Mouse (Mus musculus) forebrain, embryonic 12.5 days (tissue): ENCODE data around the gene Cfap43. TPM values are rescaled to one million over a fixed set of nuclear protein-coding genes. Genes with fewer than 3 reads are reported as not detected.
A peak's percentile ranks its signal among the peaks of the same experiment; 100 is the strongest.

Source experiments
- ATAC-seq: fragments of 200-750 bp; cut with Nextera tagmentation; 2 replicates; pipeline ENCODE4 v1.8.0; 2017; ENCODE audit warnings: moderate TSS enrichment; ENCODE audit not compliant: low FRiP score
- H3K27ac ChIP-seq: fragments of 300-500 bp; sonication (generic); 2 replicates; pipeline ENCODE4 v1.5.1; 2016; ENCODE audit warnings: mild to moderate bottlenecking
- H3K27me3 ChIP-seq: fragments of 300-500 bp; sonication (generic); 2 replicates; pipeline ENCODE4 v1.6.1; 2016; ENCODE audit warnings: mild to moderate bottlenecking
- H3K36me3 ChIP-seq: fragments of 300-500 bp; sonication (generic); replicated peaks from 2 replicates; pipeline ENCODE4 v1.6.1; 2016; ENCODE audit warnings: mild to moderate bottlenecking
- H3K4me1 ChIP-seq: fragments of 300-500 bp; sonication (generic); 2 replicates; pipeline ENCODE4 v1.6.1; 2016
- H3K4me2 ChIP-seq: fragments of 300-500 bp; sonication (generic); 2 replicates; pipeline ENCODE4 v1.6.1; 2016; ENCODE audit warnings: mild to moderate bottlenecking, moderate library complexity
- H3K4me3 ChIP-seq: fragments of 300-500 bp; sonication (generic); replicated peaks from 2 replicates; pipeline ENCODE4 v1.5.1; 2016; ENCODE audit warnings: mild to moderate bottlenecking
- H3K9ac ChIP-seq: fragments of 300-500 bp; sonication (generic); 2 replicates; pipeline ENCODE4 v1.6.1; 2016; ENCODE audit warnings: mild to moderate bottlenecking
- H3K9me3 ChIP-seq: fragments of 300-500 bp; sonication (generic); 2 replicates; pipeline ENCODE4 v1.6.1; 2016
- WGBS: fragments of 180-500 bp; shearing (Covaris S2); methylation state at CpG from one replicate; pipeline ENCODE4 v1.1.7; 2016; 5-methylcytosine and 5-hydroxymethylcytosine counted together
- polyA plus RNA-seq: library from polyadenylated mRNA; unstranded; fragments of >200 nt; fragmentation: Nextera tagmentation; extraction: Ambion mirVana; gene quantifications from 2 replicates; pipeline ENCODE4 v1.2.1, GENCODE M21; 2016

Cfap43 gene
- polyA plus RNA-seq, 1 experiment from 2014 or later: 0.37 TPM

DNA sequence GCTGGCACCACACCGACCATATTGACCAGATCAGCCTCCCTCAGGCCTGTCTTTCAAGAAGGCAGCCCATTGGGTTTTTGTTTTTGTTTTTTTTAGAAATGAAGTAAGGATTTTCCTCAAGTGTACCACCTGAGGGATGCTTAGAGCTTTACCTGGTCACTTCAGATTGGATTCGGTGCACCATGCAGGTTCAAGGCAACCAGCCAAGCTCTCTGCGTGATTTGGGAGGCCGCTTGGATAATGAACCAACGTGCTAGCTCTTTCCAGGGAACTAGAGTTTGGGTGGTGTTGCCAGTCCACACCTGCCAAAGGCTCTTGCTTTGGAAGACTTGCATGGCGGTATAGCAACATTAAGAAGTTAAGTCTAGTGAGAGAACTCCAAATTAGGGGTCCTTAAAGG is 26.0 kb downstream of the Cfap43 start:
- Histone ChIP-seq H3K27me3 (no peaks in the 10 kb centered on the region), H3K4me1 (no peaks in the 10 kb centered on the region), H3K36me3 (peaks cover 54% of the 10 kb centered on the region), H3K9me3 (no peaks in the 10 kb centered on the region), H3K4me3 (no peak overlapping the region), H3K4me2 (no peak overlapping the region), H3K27ac (no peak overlapping the region), H3K9ac (no peak overlapping the region)
- 95% methylated on average over 6 of the region's 6 CpGs for WGBS
- no peak for ATAC-seq

DNA sequence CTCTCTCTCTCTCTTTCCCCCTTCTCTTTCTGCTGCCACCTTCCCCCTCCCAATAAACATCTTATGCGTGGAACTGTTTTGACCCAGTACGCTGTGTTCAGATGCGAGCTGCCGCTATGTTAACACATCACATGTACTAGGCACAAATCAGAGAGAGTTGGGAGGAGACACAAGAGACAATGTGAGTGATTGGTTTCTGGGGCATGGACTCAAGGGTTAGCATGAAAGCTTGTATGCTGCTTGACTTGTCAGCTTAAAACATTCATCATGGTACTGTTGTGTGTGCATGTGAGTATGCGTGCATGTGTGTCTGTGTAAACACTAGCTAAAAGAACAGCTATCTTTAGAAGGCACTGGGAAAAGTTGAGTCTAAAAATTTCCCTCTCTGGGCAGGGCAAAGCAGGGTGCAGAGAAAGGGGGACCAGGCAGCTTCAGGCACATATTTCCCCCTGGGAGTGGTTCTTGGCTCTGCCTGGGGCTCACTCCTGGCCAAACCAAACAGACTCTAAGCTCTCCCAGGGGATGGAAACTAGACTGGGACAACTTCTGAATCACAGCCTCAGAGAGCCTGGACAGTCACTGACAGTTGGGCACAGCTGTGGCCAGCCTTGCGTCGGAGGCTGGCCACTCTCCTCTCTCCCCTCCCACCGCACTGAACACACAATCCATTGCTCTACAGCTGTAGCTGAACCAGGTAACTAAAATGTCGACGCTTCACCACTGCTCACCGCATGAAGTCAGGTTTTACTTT is 27.4 kb downstream of the Cfap43 start:
- H3K4me2 ChIP-seq: no peak overlapping the region
- no peaks in the 10 kb centered on the region for H3K4me1 ChIP-seq
- H3K27ac ChIP-seq: no peak overlapping the region
- peaks cover 40% of the 10 kb centered on the region for H3K36me3 ChIP-seq
- no peak overlapping the region for H3K9ac ChIP-seq
- 88% methylated on average over 11 of the region's 11 CpGs for WGBS
- H3K9me3 ChIP-seq: no peaks in the 10 kb centered on the region
- no peaks in the 10 kb centered on the region for H3K27me3 ChIP-seq
- no peak for ATAC-seq
- no peak overlapping the region for H3K4me3 ChIP-seq

DNA sequence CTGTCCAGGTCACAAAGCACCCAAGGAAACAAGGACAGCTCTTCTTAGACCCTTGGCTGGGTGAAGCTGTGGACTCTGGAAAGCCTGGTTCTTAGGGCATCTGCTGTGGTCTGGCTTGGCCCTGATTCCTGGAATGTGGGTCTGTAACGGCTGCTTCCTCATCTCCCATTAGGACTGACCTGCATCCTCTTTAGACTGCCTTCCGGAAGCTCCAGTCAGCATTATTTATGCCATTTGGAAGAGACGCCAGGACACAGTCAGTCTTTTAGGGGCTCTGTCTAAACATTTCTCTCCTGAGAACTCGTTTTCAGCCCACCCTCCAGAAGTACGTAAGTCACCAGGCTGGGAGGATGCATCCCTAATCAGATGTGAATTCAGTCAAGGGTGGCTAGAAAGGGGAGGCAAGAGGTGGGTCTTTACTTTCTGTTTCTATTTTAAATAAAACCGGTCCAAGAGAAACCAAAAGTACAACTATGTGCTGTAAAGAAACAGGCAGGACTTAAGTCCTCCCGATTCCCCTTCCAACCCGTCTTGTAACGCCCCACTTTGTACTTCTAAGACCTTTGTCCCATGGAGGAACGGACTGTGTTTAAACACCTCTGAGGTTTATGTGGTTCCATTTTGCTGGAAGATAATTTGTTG is 28.5 kb downstream of the Cfap43 start:
- Histone ChIP-seq H3K9ac (no peak overlapping the region), H3K27me3 (no peaks in the 10 kb centered on the region), H3K4me3 (no peak overlapping the region), H3K36me3 (peaks cover 29% of the 10 kb centered on the region), H3K4me1 (no peaks in the 10 kb centered on the region), H3K9me3 (no peaks in the 10 kb centered on the region), H3K27ac (no peak overlapping the region), H3K4me2 (no peak overlapping the region)
- 77% methylated on average over 10 of the region's 10 CpGs for WGBS
- no peak for ATAC-seq

DNA sequence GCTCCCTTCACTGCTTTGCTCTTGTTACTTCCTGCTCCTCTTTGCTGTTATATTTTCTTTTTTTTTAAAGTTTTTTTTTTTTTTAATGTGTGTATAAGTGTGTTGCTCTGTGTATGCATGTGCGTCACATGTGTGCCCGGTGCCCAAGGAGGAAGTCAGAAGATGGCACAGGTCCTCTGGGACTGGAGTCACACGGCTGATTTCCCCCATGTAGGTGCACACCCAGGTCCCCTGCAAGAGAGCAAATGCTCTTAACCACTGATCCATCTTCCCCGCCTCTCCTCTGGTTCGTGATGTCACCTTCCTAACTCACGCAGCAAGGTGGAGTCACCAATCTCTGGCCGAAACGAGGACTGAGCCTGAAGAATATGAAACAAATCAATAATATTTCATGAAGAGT is 31.1 kb downstream of the Cfap43 start:
- Histone ChIP-seq H3K9me3 (no peaks in the 10 kb centered on the region), H3K27ac (no peak overlapping the region), H3K9ac (no peak overlapping the region), H3K27me3 (no peaks in the 10 kb centered on the region), H3K4me2 (no peak overlapping the region), H3K36me3 (0 out of 2 replicates have a peak, but pooled peaks cover 6% of the 10 kb centered on the region), H3K4me3 (no peak overlapping the region), H3K4me1 (peaks cover 2% of the 10 kb centered on the region; the same call in 1 of the 2 replicates)
- WGBS: 94% methylated on average over 8 of the region's 8 CpGs
- no peak for ATAC-seq

DNA sequence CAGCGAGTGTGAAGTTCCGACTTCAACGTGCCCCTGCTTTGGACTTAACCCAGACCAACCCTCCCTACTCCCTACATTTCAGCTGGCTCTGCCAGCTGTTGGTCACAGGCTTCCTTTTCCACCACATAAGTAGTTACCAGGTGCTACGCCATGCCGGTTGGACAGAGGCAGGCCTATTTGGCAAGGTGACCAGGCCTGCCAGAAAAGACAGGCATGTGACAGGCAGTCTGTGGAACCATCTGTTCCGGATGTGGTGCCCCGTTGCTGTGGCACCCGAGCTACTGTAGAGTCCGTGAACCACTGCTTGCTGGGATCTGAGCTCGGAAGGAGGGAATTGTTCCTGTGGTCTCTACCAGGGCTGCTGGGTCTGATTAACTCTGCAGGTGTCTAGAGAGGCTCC is 31.7 kb downstream of the Cfap43 start:
- no peak overlapping the region for H3K27ac ChIP-seq
- H3K36me3 ChIP-seq: no peaks in the 10 kb centered on the region
- H3K9ac ChIP-seq: no peak overlapping the region
- ATAC-seq: no peak
- no peaks in the 10 kb centered on the region for H3K9me3 ChIP-seq
- H3K4me2 ChIP-seq: no peak overlapping the region
- no peaks in the 10 kb centered on the region for H3K27me3 ChIP-seq
- 93% methylated on average over 10 of the region's 10 CpGs for WGBS
- H3K4me3 ChIP-seq: no peak overlapping the region
- H3K4me1 ChIP-seq: peaks cover 2% of the 10 kb centered on the region; the same call in 1 of the 2 replicates

DNA sequence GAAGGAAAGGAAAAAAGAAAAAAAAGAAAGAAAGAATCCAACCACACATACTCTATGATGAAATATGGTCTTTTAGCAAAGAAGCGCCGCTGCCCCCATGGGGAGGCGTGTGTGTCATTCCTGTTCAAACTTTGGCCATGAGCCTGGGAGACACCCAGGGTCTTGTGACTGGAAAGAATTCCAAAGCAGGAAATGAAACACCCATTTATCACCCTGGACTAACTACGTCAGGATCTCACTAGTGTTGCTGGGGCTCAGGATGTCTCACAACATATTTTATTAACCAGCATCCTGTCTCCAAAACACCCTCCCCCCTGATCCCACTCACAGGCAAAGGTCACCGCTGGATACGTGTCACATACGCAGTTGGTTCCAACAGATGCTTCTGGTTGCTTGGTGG is 32.5 kb downstream of the Cfap43 start:
- peaks cover 2% of the 10 kb centered on the region; the same call in 1 of the 2 replicates for H3K4me1 ChIP-seq
- no peak overlapping the region for H3K4me2 ChIP-seq
- no peaks in the 10 kb centered on the region for H3K36me3 ChIP-seq
- no peak overlapping the region for H3K4me3 ChIP-seq
- no peak overlapping the region for H3K9ac ChIP-seq
- ATAC-seq: no peak
- no peaks in the 10 kb centered on the region for H3K27me3 ChIP-seq
- no peaks in the 10 kb centered on the region for H3K9me3 ChIP-seq
- no peak overlapping the region for H3K27ac ChIP-seq
- 87% methylated on average over 7 of the region's 7 CpGs for WGBS

DNA sequence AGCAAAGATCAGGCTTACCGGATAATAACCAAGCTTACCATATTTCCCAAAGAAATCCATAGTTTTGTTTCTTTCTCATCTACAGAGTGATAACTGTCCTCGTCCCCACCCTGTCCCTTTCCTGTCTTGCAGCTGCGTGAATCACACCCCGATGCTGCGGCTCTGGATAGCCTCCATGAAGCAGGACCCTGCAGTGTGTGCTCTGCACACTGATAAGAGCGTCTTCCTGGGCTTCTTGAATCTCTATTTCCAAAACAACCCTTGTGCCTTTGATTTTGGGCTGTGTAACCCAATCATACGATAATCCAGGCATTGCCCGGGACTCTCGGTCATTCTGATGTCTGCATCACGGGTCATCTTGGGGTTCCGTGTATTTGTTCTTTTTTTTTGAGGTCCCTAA is 33.2 kb downstream of the Cfap43 start:
- WGBS: 88% methylated on average over 11 of the region's 11 CpGs
- no peak for ATAC-seq

DNA sequence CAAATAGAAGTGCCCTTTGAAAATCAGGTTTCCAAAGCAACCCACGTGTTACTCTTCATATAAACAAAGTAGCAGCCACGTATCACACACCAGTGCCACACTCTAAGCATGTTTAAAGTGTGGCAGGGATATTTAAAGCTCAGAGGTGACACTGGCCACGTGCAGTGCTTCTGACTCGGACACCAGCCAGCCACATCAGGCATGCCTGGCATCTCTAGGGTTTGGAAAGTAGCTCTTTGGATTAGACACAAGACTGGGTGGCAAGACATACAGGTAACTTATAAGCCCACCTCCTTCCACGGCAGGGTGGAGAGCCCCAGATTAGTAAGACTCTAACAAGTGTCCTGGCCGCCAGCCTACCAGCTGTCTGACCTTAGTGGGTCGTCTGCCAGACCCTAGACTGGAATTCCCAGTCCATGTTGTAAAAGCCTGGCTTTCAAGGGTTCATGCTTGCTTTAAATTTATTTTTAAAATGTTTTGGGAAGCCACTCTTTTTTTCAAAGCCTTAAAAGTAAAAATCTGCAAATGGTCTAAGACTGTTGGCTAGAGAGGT is 33.8 kb downstream of the Cfap43 start:
- H3K27me3 ChIP-seq: no peaks in the 10 kb centered on the region
- peaks cover 2% of the 10 kb centered on the region; the same call in 1 of the 2 replicates for H3K4me1 ChIP-seq
- ATAC-seq: no peak
- no peaks in the 10 kb centered on the region for H3K9me3 ChIP-seq
- no peaks in the 10 kb centered on the region for H3K36me3 ChIP-seq
- no peak overlapping the region for H3K9ac ChIP-seq
- WGBS: 74% methylated on average over 7 of the region's 7 CpGs
- H3K27ac ChIP-seq: no peak overlapping the region
- H3K4me3 ChIP-seq: no peak overlapping the region
- H3K4me2 ChIP-seq: no peak overlapping the region

More for the DNA sequence above, 33.2 kb downstream of the Cfap43 start:
- Histone ChIP-seq H3K27me3 (no peaks in the 10 kb centered on the region), H3K9me3 (no peaks in the 10 kb centered on the region), H3K4me1 (peaks cover 2% of the 10 kb centered on the region; the same call in 1 of the 2 replicates), H3K9ac (no peak overlapping the region), H3K4me2 (no peak overlapping the region), H3K4me3 (no peak overlapping the region), H3K36me3 (no peaks in the 10 kb centered on the region), H3K27ac (no peak overlapping the region)

DNA sequence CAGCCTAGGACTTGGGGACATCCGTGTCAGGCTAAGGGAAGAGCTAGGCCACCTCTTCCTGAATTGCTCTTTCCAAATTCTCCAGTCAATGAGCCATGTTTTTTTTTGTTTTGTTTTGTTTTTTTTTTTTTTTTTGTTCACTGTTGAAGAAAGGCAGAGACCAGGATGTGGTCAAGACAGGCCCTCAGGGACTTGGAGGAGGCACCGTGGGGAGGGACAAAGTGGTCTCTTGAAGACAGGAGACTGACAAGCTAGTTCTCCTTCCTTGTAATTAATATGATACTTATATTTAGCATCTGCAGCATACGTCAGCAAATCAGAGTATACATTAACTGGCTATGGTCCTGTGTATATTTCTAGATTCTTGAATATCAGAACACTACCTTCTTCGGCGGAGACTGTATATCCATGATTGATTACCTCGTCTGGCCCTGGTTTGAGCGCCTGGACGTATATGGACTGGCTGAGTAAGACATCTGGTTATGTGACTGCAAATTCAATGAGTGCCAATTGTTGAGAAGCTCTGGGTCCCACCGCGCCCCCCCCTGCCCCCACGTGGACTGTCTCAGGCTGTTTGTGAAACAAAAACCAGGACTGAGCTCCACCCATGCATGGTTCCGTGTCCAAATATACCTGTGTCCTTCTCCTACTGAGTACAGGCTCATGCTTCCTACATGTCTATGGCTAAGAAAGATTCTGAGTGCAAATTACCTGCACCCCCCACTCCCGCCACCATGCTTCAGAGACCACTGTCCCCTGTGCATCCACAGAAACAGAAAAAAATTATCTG is 34.6 kb downstream of the Cfap43 start:
- H3K27ac ChIP-seq: no peak overlapping the region
- 86% methylated on average over 13 of the region's 13 CpGs for WGBS
- H3K9me3 ChIP-seq: no peaks in the 10 kb centered on the region
- H3K36me3 ChIP-seq: no peaks in the 10 kb centered on the region
- H3K4me2 ChIP-seq: no peak overlapping the region
- peaks cover 2% of the 10 kb centered on the region; the same call in 1 of the 2 replicates for H3K4me1 ChIP-seq
- no peak overlapping the region for H3K9ac ChIP-seq
- no peak for ATAC-seq
- H3K4me3 ChIP-seq: no peak overlapping the region
- no peaks in the 10 kb centered on the region for H3K27me3 ChIP-seq

DNA sequence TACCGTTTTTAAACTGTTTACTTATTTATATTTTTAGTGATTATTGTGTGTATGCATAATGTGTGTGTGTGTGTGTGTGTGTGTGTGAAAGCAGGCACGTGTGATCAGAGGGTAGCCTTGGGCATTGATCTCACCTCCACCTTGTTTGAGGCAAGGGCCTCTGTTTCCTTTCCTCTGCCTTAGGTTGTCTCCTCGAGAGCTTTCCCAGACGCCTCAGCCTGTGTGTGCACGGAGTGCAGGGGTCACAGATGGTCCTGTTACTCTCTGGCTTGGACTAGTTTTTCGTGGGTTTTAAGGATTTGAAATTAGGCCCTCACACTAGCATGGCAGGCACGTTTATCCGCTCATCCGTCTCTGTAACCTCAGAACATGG is 36.2 kb downstream of the Cfap43 start:
- H3K9ac ChIP-seq: no peak overlapping the region
- H3K4me2 ChIP-seq: no peak overlapping the region
- H3K27ac ChIP-seq: no peak overlapping the region
- no peaks in the 10 kb centered on the region for H3K36me3 ChIP-seq
- peak; percentile 65 for ATAC-seq
- no peak overlapping the region for H3K4me3 ChIP-seq
- no peaks in the 10 kb centered on the region for H3K9me3 ChIP-seq
- 0 out of 2 replicates have a peak, but pooled peaks cover 3% of the 10 kb centered on the region for H3K27me3 ChIP-seq
- 61% methylated on average over 9 of the region's 9 CpGs for WGBS
- H3K4me1 ChIP-seq: peaks cover 2% of the 10 kb centered on the region; the same call in 1 of the 2 replicates

DNA sequence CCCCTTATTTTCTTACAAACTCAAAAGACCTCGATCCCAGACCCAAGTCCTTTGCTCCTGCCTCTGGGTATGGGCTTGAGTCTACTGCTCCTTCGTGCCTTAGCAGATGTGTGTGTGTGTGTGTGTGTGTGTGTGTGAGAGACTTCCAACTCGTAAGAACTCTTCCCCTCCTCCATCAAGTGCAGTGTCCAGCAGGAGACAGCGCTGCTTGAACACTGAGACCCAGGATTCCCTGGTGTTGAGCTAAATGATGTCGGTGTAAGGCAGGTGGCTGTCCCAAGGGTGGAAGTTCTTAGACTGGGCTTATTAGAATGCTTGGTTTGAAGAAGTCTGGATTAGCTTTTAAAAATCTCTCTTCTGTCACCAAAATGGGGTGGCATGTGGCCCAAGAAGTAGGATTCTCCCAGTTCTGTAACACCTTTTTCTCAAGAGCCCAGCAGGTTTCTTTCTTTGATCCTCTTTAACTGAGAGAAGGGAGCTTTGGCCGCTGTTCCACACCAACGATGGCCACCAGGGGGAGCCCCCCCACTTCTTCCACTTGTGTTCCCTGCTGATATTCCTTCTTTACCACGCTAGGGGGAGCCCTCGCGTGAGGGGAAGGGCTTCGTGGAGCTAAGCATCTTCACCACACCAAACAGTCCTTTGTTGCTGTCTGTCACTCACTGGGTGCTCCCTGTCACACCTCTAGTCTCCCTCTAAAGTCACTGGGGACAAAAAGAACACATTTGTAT is 36.8 kb downstream of the Cfap43 start:
- Histone ChIP-seq H3K9me3 (no peaks in the 10 kb centered on the region), H3K4me3 (no peak overlapping the region), H3K27me3 (0 out of 2 replicates have a peak, but pooled peaks cover 5% of the 10 kb centered on the region), H3K4me1 (peaks cover 2% of the 10 kb centered on the region; the same call in 1 of the 2 replicates), H3K4me2 (no peak overlapping the region), H3K27ac (no peak overlapping the region), H3K36me3 (no peaks in the 10 kb centered on the region), H3K9ac (no peak overlapping the region)
- 27% methylated on average over 11 of the region's 11 CpGs for WGBS
- ATAC-seq: peak; percentile 83
